Mouse (Mus musculus): ENCODE measurements around the gene Krtap4-2.
"Not testable (repeated sequence)": the region's sequence is repeated elsewhere in the genome, so short reads cannot be mapped to it uniquely, and the experiment has no call there.

Gene Krtap4-2

GRCm38 (mm10) chr11:99634653-99635134 is at the start of gene Krtap4-2:
Gene Krtap4-2 (minus strand): TSS chr11:99635084.
- in situ Hi-C loops (cut with MboI; ENCODE audit: low pct_unique_long_range_greater_than_20kb in 1 of 2, low sequenced_read_pairs in 2 of 2, unreplicated experiment in 1 of 2), result no loop called here

- in situ Hi-C loops (cut with MboI; ENCODE audit: low pct_unique_long_range_greater_than_20kb in 1 of 2, low sequenced_read_pairs in 2 of 2, unreplicated experiment in 1 of 2), result no loop called here
Observed at GRCm38 (mm10) chr11:99683481-99683880, 48.6 kb upstream of the Krtap4-2 start.

GRCm38 (mm10) chr11:99665860-99666259 is 31.0 kb upstream of the Krtap4-2 start, which contains the start of gene Krtap4-6:
Gene Krtap4-6 (minus strand): TSS chr11:99665960.
- in situ Hi-C loops (cut with MboI; ENCODE audit: low pct_unique_long_range_greater_than_20kb in 1 of 2, low sequenced_read_pairs in 2 of 2, unreplicated experiment in 1 of 2), result no loop called here

DNA sequence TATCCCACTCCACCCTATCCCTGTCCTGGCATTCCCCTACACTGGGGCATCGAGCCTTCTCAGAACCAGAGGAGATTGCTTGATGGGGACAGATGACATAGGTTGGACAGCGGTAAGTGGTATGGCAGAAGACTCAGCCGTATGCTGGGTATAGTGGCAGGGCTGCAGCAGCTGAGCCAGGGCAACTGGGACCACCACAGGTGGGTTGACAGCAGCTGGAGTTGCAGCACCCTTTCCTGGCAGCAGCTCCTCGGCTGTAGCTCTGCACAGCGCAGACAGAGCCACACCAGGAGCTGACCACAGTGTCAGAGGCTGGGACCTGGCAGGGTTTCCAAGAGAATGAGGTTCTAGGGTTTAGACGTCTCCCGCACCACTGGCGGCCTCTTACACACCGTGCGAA is 27.9 kb upstream of the Krtap4-2 start:
- in situ Hi-C loops (cut with MboI; ENCODE audit: low pct_unique_long_range_greater_than_20kb in 1 of 2, low sequenced_read_pairs in 2 of 2, unreplicated experiment in 1 of 2), result no loop called here

DNA sequence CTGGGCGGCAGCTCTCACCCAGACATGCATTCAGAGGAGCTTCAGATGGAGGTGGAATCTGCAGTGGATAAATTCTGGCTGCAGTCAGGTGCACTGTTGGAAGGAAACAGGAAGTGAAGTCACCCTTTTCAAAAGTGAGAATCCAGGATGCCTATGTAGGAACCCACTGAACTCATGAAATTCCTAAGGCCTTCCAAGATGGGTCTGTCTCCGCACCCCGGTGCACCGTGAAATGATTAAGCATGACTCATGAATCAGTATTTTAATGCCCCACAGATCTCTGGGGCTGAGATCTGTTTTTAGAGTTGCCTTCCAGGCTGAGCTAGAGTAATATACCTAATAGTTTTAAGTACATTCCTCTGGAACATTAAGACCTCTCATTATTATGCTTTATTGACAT is 24.4 kb upstream of the Krtap4-2 start:
- in situ Hi-C loops (cut with MboI; ENCODE audit: low pct_unique_long_range_greater_than_20kb in 1 of 2, low sequenced_read_pairs in 2 of 2, unreplicated experiment in 1 of 2), result no loop called here

- in situ Hi-C loops (cut with MboI; ENCODE audit: low pct_unique_long_range_greater_than_20kb in 1 of 2, low sequenced_read_pairs in 2 of 2, unreplicated experiment in 1 of 2), result not testable (repeated sequence)
Observed at GRCm38 (mm10) chr11:99658467-99659010, 23.7 kb upstream of the Krtap4-2 start, which contains the start of gene Gm11563. Gene Gm11563 (minus strand): TSS chr11:99658960.

- in situ Hi-C loops (cut with MboI; ENCODE audit: low pct_unique_long_range_greater_than_20kb in 1 of 2, low sequenced_read_pairs in 2 of 2, unreplicated experiment in 1 of 2), result no loop called here
Observed at GRCm38 (mm10) chr11:99657051-99657450, 22.2 kb upstream of the Krtap4-2 start.

- in situ Hi-C loops (cut with MboI; ENCODE audit: low pct_unique_long_range_greater_than_20kb in 1 of 2, low sequenced_read_pairs in 2 of 2, unreplicated experiment in 1 of 2), result no loop called here
Observed at GRCm38 (mm10) chr11:99650136-99650535, 15.3 kb upstream of the Krtap4-2 start, which contains the start of gene Gm11555. Gene Gm11555 (minus strand): TSS chr11:99650236.

- in situ Hi-C loops (cut with MboI; ENCODE audit: low pct_unique_long_range_greater_than_20kb in 1 of 2, low sequenced_read_pairs in 2 of 2, unreplicated experiment in 1 of 2), result no loop called here
Observed at GRCm38 (mm10) chr11:99646444-99646843, 11.6 kb upstream of the Krtap4-2 start.

DNA sequence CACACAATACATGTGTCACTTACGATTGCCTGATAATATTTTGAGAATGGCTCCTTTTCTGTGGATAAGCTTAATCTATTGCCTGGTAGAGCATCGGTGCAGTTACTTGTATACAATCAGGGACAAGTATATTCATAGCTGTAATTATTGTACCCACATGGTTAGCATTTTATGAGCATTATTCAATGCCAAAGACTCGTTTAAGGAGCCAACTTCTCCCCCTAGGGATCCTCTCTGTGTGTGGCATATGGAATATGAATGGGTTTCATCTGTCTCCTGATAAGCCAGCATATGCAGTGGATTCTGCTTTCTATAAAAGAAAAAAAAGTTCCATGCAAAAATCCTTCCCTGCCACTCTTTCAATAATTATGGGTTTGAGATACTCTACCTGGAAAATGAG is 9.5 kb upstream of the Krtap4-2 start:
- in situ Hi-C loops (cut with MboI; ENCODE audit: low pct_unique_long_range_greater_than_20kb in 1 of 2, low sequenced_read_pairs in 2 of 2, unreplicated experiment in 1 of 2), result no loop called here

DNA sequence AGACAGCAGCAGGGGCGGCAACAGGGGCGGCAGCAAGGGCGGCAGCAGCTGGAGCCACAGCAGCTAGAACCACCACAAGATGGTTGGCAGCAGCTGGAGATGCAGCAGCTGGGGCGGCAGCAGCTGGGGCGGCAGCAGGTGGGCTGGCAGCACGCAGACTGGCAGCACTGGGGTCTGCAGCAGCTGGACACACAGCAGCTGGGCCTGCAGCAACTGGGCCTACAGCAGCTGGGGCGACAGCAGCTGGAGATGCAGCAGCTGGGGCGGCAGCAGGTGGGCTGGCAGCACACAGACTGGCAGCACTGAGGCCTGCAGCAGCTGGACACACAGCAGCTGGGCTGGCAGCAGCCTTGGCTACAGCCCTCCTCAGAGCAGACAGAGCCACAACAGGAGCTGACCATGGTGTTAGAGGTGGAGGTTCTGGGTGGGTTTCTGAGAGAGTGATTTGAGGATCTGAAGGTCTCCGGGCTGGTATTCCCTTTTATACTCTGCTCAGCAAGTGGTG is 8.8 kb upstream of the Krtap4-2 start, which contains the start of gene Krtap4-7:
Gene Krtap4-7, minus strand, starts transcription at position 455 of the 505 bp plus-strand sequence.
- in situ Hi-C loops (cut with MboI; ENCODE audit: low pct_unique_long_range_greater_than_20kb in 1 of 2, low sequenced_read_pairs in 2 of 2, unreplicated experiment in 1 of 2), result not testable (repeated sequence)

- in situ Hi-C loops (cut with MboI; ENCODE audit: low pct_unique_long_range_greater_than_20kb in 1 of 2, low sequenced_read_pairs in 2 of 2, unreplicated experiment in 1 of 2), result no loop called here
Observed at GRCm38 (mm10) chr11:99640926-99641325, 6.0 kb upstream of the Krtap4-2 start.

GRCm38 (mm10) chr11:99637086-99637485 is 2.2 kb upstream of the Krtap4-2 start:
- in situ Hi-C loops (cut with MboI; ENCODE audit: low pct_unique_long_range_greater_than_20kb in 1 of 2, low sequenced_read_pairs in 2 of 2, unreplicated experiment in 1 of 2), result no loop called here

DNA sequence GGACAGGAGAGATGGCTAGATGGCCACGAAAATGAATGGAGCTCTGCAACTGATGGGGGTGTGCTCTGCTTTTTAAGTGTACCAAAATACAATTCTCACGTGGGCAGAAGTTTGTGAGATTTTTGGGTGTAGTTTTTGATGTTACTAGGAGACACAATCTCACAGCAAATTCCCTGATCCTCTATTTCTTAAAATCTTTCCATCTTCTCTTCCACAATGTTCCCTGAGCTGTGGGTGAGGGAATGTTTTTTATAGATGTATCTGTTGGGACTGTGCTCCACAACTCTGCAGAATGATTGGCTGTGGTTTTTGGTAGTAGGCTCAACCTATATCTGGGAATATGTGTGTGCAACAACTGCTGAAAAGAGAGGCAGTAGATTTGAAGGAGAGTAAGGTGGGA is 1.6 kb downstream of the Krtap4-2 start:
- in situ Hi-C loops (cut with MboI; ENCODE audit: low pct_unique_long_range_greater_than_20kb in 1 of 2, low sequenced_read_pairs in 2 of 2, unreplicated experiment in 1 of 2), result no loop called here

DNA sequence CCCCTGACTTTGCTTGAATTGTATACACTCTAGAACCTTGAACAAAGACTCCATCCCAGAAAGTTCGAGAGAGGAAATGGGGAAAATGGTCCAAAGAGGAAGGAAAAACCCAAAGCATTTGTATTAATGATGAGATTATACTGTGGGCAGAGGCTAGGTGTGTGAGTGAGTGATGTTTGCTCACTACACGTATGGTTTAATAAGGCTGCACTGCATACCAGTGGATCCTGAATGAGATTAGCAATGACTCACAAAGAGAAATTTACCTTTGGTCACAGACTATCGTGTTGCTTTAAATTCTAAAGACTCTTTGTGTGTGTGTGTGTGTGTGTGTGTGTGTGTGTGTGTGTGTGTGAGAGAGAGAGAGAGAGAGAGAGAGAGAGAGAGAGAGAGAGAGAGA is 4.0 kb downstream of the Krtap4-2 start:
- in situ Hi-C loops (cut with MboI; ENCODE audit: low pct_unique_long_range_greater_than_20kb in 1 of 2, low sequenced_read_pairs in 2 of 2, unreplicated experiment in 1 of 2), result no loop called here

DNA sequence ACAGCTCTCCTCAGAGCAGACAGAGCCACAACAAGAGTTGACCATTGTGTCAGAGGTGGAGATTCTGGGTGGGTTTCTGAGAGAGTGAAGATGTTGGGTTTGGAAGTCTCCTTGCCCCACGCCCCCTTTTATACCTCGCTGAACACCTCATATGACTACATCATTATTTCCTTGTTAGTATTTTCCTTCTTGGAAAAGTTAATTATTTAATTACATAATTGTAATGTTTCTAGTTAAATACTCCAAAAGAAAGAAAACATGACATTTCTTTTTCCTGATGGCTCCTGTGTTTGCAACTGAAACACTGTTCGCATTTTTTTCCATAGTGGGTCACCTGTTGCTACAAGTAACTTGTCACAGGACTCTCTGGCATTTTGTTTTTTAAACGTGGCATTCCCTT is 6.7 kb downstream of the Krtap4-2 start, which contains the start of gene Krtap4-1:
Gene Krtap4-1, minus strand, starts transcription at position 101 of the 400 bp plus-strand sequence.
- in situ Hi-C loops (cut with MboI; ENCODE audit: low pct_unique_long_range_greater_than_20kb in 1 of 2, low sequenced_read_pairs in 2 of 2, unreplicated experiment in 1 of 2), result no loop called here

- in situ Hi-C loops (cut with MboI; ENCODE audit: low pct_unique_long_range_greater_than_20kb in 1 of 2, low sequenced_read_pairs in 2 of 2, unreplicated experiment in 1 of 2), result no loop called here
Observed at GRCm38 (mm10) chr11:99620335-99620734, 14.5 kb downstream of the Krtap4-2 start, which contains the start of gene Gm11562. Gene Gm11562 (minus strand): TSS chr11:99620435.

DNA sequence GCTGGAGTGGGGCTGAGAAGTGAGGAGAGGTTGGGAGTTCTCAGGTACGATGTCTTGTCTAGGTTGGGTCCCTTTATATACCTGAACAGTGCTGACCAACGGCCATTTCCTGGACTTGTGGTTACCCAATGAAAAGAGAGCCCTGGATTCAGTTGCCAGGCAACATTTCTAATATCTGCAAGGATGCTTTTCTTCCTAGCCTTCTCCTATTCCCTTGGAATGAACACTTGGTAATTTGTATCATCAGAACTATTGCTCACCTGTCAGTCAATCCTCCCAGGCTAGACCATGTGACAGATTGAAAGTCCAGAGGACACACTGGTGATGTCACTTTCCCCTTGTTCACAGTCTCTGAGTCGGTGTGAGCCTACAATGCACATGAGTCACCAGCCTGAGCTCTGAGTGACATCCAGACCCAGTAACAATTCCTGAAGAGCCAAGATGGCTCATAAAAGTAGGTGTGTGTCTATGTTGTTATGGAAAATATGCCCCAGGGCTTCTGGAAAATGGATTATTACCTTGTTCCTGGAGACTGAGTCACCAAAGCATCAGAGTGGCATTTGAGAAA is 20.0 kb downstream of the Krtap4-2 start, which contains the start of gene Krtap2-4:
Gene Krtap2-4, minus strand, starts transcription at position 51 of the 568 bp plus-strand sequence.
- in situ Hi-C loops (cut with MboI; ENCODE audit: low pct_unique_long_range_greater_than_20kb in 1 of 2, low sequenced_read_pairs in 2 of 2, unreplicated experiment in 1 of 2), result no loop called here

- in situ Hi-C loops (cut with MboI; ENCODE audit: low pct_unique_long_range_greater_than_20kb in 1 of 2, low sequenced_read_pairs in 2 of 2, unreplicated experiment in 1 of 2), result not testable (repeated sequence)
Observed at GRCm38 (mm10) chr11:99610089-99610488, 24.8 kb downstream of the Krtap4-2 start, which contains the start of gene Gm11937. Gene Gm11937 (minus strand): TSS chr11:99610189.
